Mouse (Mus musculus): ENCODE data around the gene Pank4. TPM values are rescaled to one million over a fixed set of nuclear protein-coding genes. Genes with fewer than 3 reads are reported as not detected.

Pank4 gene
- total and polyA plus RNA-seq, 2 experiments from 2014 or later: 25.2 to 40.9 TPM

- no peak for TF ChIP-seq CTCF (IDR thresholded peaks at IDR 0.05; ENCODE audit: low read depth)
- H3K4me2 ChIP-seq (ENCODE audit: low read depth, low read length): no peak overlapping the region
- H3K9ac ChIP-seq (replicated peaks; ENCODE audit: low read length): no peak overlapping the region
- H3K36me3 ChIP-seq (ENCODE audit: insufficient read depth, low read length): no peaks in the 10 kb centered on the region
- ATAC-seq (peak; percentile 56), DNase-seq (ENCODE audit: low spot score) (peak; percentile 80)
- no peaks in the 10 kb centered on the region for H3K9me3 ChIP-seq (ENCODE audit: low read length)
- H3K27ac ChIP-seq: peak overlapping the region; percentile 36; the same call in 1 of the 2 replicates
- peaks cover 15% of the 10 kb centered on the region for H3K4me1 ChIP-seq (ENCODE audit: insufficient read depth, low read length)
- H3K27me3 ChIP-seq (ENCODE audit: insufficient read depth, low read length): no peaks in the 10 kb centered on the region
- 54% methylated on average over 5 of the region's 5 CpGs for WGBS
- no peak overlapping the region for H3K4me3 ChIP-seq (ENCODE audit: low read length)
Measured at GRCm38 (mm10) chr4:155010870-155011269, 46.9 kb downstream of the Pank4 start.

GRCm38 (mm10) chr4:155011312-155012025 lies 47.5 kb downstream of the Pank4 start:
- Histone ChIP-seq H3K27me3 (ENCODE audit: insufficient read depth, low read length) (no peaks in the 10 kb centered on the region), H3K4me2 (ENCODE audit: low read depth, low read length) (no peak overlapping the region), H3K36me3 (ENCODE audit: insufficient read depth, low read length) (no peaks in the 10 kb centered on the region), H3K27ac (peak overlapping the region; percentile 36; the same call in 1 of the 2 replicates), H3K9me3 (ENCODE audit: low read length) (no peaks in the 10 kb centered on the region), H3K4me1 (ENCODE audit: insufficient read depth, low read length) (peaks cover 15% of the 10 kb centered on the region), H3K9ac (replicated peaks; ENCODE audit: low read length) (no peak overlapping the region), H3K4me3 (ENCODE audit: low read length) (no peak overlapping the region)
- DNase-seq (ENCODE audit: low spot score) (no peak), ATAC-seq (no peak)
- 65% methylated on average over 8 of the region's 8 CpGs for WGBS
- TF ChIP-seq CTCF (IDR thresholded peaks at IDR 0.05; ENCODE audit: low read depth): no peak

GRCm38 (mm10) chr4:155012115-155012514 lies 48.2 kb downstream of the Pank4 start:
- 67% methylated on average over 2 of the region's 2 CpGs for WGBS
- Histone ChIP-seq H3K27me3 (ENCODE audit: insufficient read depth, low read length) (no peaks in the 10 kb centered on the region), H3K36me3 (ENCODE audit: insufficient read depth, low read length) (no peaks in the 10 kb centered on the region), H3K9me3 (ENCODE audit: low read length) (no peaks in the 10 kb centered on the region), H3K27ac (no peak overlapping the region; the same call in 1 of the 2 replicates), H3K4me3 (ENCODE audit: low read length) (no peak overlapping the region), H3K4me2 (ENCODE audit: low read depth, low read length) (no peak overlapping the region), H3K9ac (replicated peaks; ENCODE audit: low read length) (no peak overlapping the region), H3K4me1 (ENCODE audit: insufficient read depth, low read length) (peaks cover 15% of the 10 kb centered on the region)
- TF ChIP-seq CTCF (IDR thresholded peaks at IDR 0.05; ENCODE audit: low read depth): no peak
- DNase-seq (ENCODE audit: low spot score): peak; percentile 47
- no peak for ATAC-seq

GRCm38 (mm10) chr4:155012788-155013187 lies 48.9 kb downstream of the Pank4 start:
- Histone ChIP-seq H3K9ac (replicated peaks; ENCODE audit: low read length) (no peak overlapping the region), H3K27ac (no peak overlapping the region), H3K36me3 (ENCODE audit: insufficient read depth, low read length) (no peaks in the 10 kb centered on the region), H3K9me3 (ENCODE audit: low read length) (no peaks in the 10 kb centered on the region), H3K4me2 (ENCODE audit: low read depth, low read length) (no peak overlapping the region), H3K4me3 (ENCODE audit: low read length) (no peak overlapping the region), H3K27me3 (ENCODE audit: insufficient read depth, low read length) (no peaks in the 10 kb centered on the region), H3K4me1 (ENCODE audit: insufficient read depth, low read length) (peaks cover 17% of the 10 kb centered on the region)
- peak; percentile 88 for TF ChIP-seq CTCF (IDR thresholded peaks at IDR 0.05; ENCODE audit: low read depth)
- ATAC-seq (peak; percentile 66), DNase-seq (ENCODE audit: low spot score) (peak; percentile 89)
- 8% methylated on average over 4 of the region's 4 CpGs for WGBS

- ATAC-seq: no peak
Measured at GRCm38 (mm10) chr4:155014244-155014643, 50.3 kb downstream of the Pank4 start.

GRCm38 (mm10) chr4:155014791-155015190 lies 50.9 kb downstream of the Pank4 start:
- no peak for TF ChIP-seq CTCF (IDR thresholded peaks at IDR 0.05; ENCODE audit: low read depth)
- ATAC-seq (no peak), DNase-seq (ENCODE audit: low spot score) (no peak)
- Histone ChIP-seq H3K4me2 (ENCODE audit: low read depth, low read length) (no peak overlapping the region), H3K36me3 (ENCODE audit: insufficient read depth, low read length) (no peaks in the 10 kb centered on the region), H3K27me3 (ENCODE audit: insufficient read depth, low read length) (no peaks in the 10 kb centered on the region), H3K9me3 (ENCODE audit: low read length) (no peaks in the 10 kb centered on the region), H3K27ac (no peak overlapping the region), H3K9ac (replicated peaks; ENCODE audit: low read length) (no peak overlapping the region), H3K4me1 (ENCODE audit: insufficient read depth, low read length) (peaks cover 33% of the 10 kb centered on the region), H3K4me3 (ENCODE audit: low read length) (no peak overlapping the region)
- 75% methylated on average over 12 of the region's 12 CpGs for WGBS

More at GRCm38 (mm10) chr4:155014244-155014643, 50.3 kb downstream of the Pank4 start:
- no peak for DNase-seq (ENCODE audit: low spot score)
- Histone ChIP-seq H3K4me1 (ENCODE audit: insufficient read depth, low read length) (peaks cover 30% of the 10 kb centered on the region), H3K27me3 (ENCODE audit: insufficient read depth, low read length) (no peaks in the 10 kb centered on the region), H3K27ac (no peak overlapping the region), H3K9me3 (ENCODE audit: low read length) (no peaks in the 10 kb centered on the region), H3K36me3 (ENCODE audit: insufficient read depth, low read length) (no peaks in the 10 kb centered on the region), H3K9ac (replicated peaks; ENCODE audit: low read length) (no peak overlapping the region), H3K4me3 (ENCODE audit: low read length) (no peak overlapping the region), H3K4me2 (ENCODE audit: low read depth, low read length) (no peak overlapping the region)
- no peak for TF ChIP-seq CTCF (IDR thresholded peaks at IDR 0.05; ENCODE audit: low read depth)
- WGBS: 57% methylated on average over 14 of the region's 14 CpGs

- Histone ChIP-seq H3K4me3 (ENCODE audit: low read length) (no peak overlapping the region), H3K4me2 (ENCODE audit: low read depth, low read length) (no peak overlapping the region), H3K4me1 (ENCODE audit: insufficient read depth, low read length) (peaks cover 30% of the 10 kb centered on the region), H3K27ac (no peak overlapping the region), H3K36me3 (ENCODE audit: insufficient read depth, low read length) (no peaks in the 10 kb centered on the region), H3K27me3 (ENCODE audit: insufficient read depth, low read length) (no peaks in the 10 kb centered on the region), H3K9me3 (ENCODE audit: low read length) (no peaks in the 10 kb centered on the region), H3K9ac (replicated peaks; ENCODE audit: low read length) (no peak overlapping the region)
- ATAC-seq (no peak), DNase-seq (ENCODE audit: low spot score) (no peak)
- TF ChIP-seq CTCF (IDR thresholded peaks at IDR 0.05; ENCODE audit: low read depth): no peak
- 91% methylated on average over 4 of the region's 4 CpGs for WGBS
Measured at GRCm38 (mm10) chr4:155015550-155015949, 51.6 kb downstream of the Pank4 start.
